Mouse (Mus musculus) hindbrain, embryonic 10.5 days (tissue): ENCODE results near the gene Prex1. TPM values are rescaled to one million over a fixed set of nuclear protein-coding genes. Genes with fewer than 3 reads are reported as not detected.
A peak's percentile ranks its signal among the peaks of the same experiment; 100 is the strongest.

Source experiments
- DNase-seq: peaks from one replicate; pipeline ENCODE4 v3.0.0-alpha.2; 2017; ENCODE audit warnings: low spot score
- H3K27ac ChIP-seq: fragments of 300-500 bp; sonication (generic); 2 replicates; pipeline ENCODE4 v1.5.1; 2016; ENCODE audit warnings: mild to moderate bottlenecking, moderate library complexity
- H3K27me3 ChIP-seq: fragments of 300-500 bp; sonication (generic); 2 replicates; pipeline ENCODE4 v1.6.1; 2016; ENCODE audit warnings: mild to moderate bottlenecking; ENCODE audit not compliant: poor library complexity, insufficient read depth, severe bottlenecking
- H3K36me3 ChIP-seq: fragments of 300-500 bp; sonication (generic); 2 replicates; pipeline ENCODE4 v1.6.1; 2016; ENCODE audit warnings: mild to moderate bottlenecking, moderate library complexity
- H3K4me1 ChIP-seq: fragments of 300-500 bp; sonication (generic); replicated peaks from 2 replicates; pipeline ENCODE4 v1.6.1; 2016; ENCODE audit warnings: mild to moderate bottlenecking
- H3K4me3 ChIP-seq: fragments of 300-500 bp; sonication (generic); 2 replicates; pipeline ENCODE4 v1.5.1; 2016; ENCODE audit warnings: mild to moderate bottlenecking, moderate library complexity
- H3K9me3 ChIP-seq: fragments of 300-500 bp; sonication (generic); 2 replicates; pipeline ENCODE4 v1.6.1; 2016; ENCODE audit warnings: mild to moderate bottlenecking, moderate library complexity
- WGBS: fragments of 180-500 bp; shearing (Covaris S2); methylation state at CpG from one replicate; pipeline ENCODE4 v1.1.7; 2016; 5-methylcytosine and 5-hydroxymethylcytosine counted together
- polyA plus RNA-seq: library from polyadenylated mRNA; unstranded; fragments of >200 nt; fragmentation: Nextera tagmentation; extraction: Ambion mirVana; gene quantifications from 2 replicates; pipeline ENCODE4 v1.2.1, GENCODE M21; 2016

The Prex1 gene
- polyA plus RNA-seq, 1 experiment from 2014 or later: 36.8 TPM

GRCm38 (mm10) chr2:166635521-166635920 is 78.1 kb downstream of the Prex1 start:
- Histone ChIP-seq H3K36me3 (peaks cover 80% of the 10 kb centered on the region), H3K4me1 (peaks cover 52% of the 10 kb centered on the region), H3K9me3 (0 out of 2 replicates have a peak, but pooled peaks cover 5% of the 10 kb centered on the region), H3K4me3 (no peak overlapping the region), H3K27me3 (no peaks in the 10 kb centered on the region), H3K27ac (peak overlapping the region; percentile 68)
- DNase-seq: no peak
- WGBS: 88% methylated on average over 10 of the region's 10 CpGs

GRCm38 (mm10) chr2:166632571-166633361 is 80.9 kb downstream of the Prex1 start:
- Histone ChIP-seq H3K4me1 (peaks cover 57% of the 10 kb centered on the region), H3K27ac (0 out of 2 replicates have a peak overlapping the region, but pooled peaks have one; percentile 3), H3K9me3 (no peaks in the 10 kb centered on the region), H3K36me3 (peaks cover 85% of the 10 kb centered on the region), H3K4me3 (no peak overlapping the region), H3K27me3 (no peaks in the 10 kb centered on the region)
- DNase-seq: no peak
- 89% methylated on average over 13 of the region's 13 CpGs for WGBS

- no peak for DNase-seq
- WGBS: 88% methylated on average over 10 of the region's 10 CpGs
Observed at GRCm38 (mm10) chr2:166631621-166632171, 81.9 kb downstream of the Prex1 start.

DNA sequence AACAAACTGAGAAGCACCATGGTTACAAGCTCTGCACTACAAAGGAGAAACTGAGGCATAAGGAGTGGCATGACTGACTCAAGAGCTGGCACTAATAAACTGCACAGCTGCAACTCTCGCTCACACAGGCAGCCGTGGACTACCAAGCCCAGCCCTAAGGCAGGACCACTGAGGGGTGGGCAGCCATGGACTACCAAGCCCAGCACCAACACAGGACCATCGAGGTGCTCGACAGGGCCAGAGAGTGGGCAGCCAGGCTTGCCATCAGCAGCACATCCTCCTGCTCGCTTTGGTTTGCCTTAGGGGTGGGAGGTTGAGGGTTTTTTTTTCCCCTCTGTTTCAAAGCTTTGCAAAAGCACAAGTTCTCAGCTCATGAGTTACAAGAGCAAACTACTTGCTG is 82.4 kb downstream of the Prex1 start:
- Histone ChIP-seq H3K27ac (no peak overlapping the region), H3K4me1 (peaks cover 42% of the 10 kb centered on the region), H3K9me3 (peaks cover 4% of the 10 kb centered on the region; the same call in 1 of the 2 replicates), H3K4me3 (no peak overlapping the region), H3K36me3 (peaks cover 89% of the 10 kb centered on the region), H3K27me3 (no peaks in the 10 kb centered on the region)
- 92% methylated on average over 5 of the region's 5 CpGs for WGBS
- no peak for DNase-seq

More at GRCm38 (mm10) chr2:166631621-166632171, 81.9 kb downstream of the Prex1 start:
- H3K27me3 ChIP-seq: no peaks in the 10 kb centered on the region
- H3K9me3 ChIP-seq: peaks cover 4% of the 10 kb centered on the region; the same call in 1 of the 2 replicates
- 0 out of 2 replicates have a peak overlapping the region, but pooled peaks have one; percentile 31 for H3K27ac ChIP-seq
- peaks cover 91% of the 10 kb centered on the region for H3K36me3 ChIP-seq
- H3K4me1 ChIP-seq: peaks cover 47% of the 10 kb centered on the region
- H3K4me3 ChIP-seq: no peak overlapping the region

GRCm38 (mm10) chr2:166629941-166630674 is 83.5 kb downstream of the Prex1 start:
- 90% methylated on average over 17 of the region's 17 CpGs for WGBS
- H3K36me3 ChIP-seq: peaks cover 84% of the 10 kb centered on the region
- peak overlapping the region; percentile 50; the same call in 1 of the 2 replicates for H3K27ac ChIP-seq

GRCm38 (mm10) chr2:166627578-166627977 is 86.1 kb downstream of the Prex1 start:
- Histone ChIP-seq H3K9me3 (peaks cover 4% of the 10 kb centered on the region; the same call in 1 of the 2 replicates), H3K27me3 (no peaks in the 10 kb centered on the region), H3K4me3 (no peak overlapping the region), H3K4me1 (peaks cover 62% of the 10 kb centered on the region), H3K36me3 (peaks cover 66% of the 10 kb centered on the region), H3K27ac (0 out of 2 replicates have a peak overlapping the region, but pooled peaks have one; percentile 45)
- WGBS: 92% methylated on average over 6 of the region's 6 CpGs
- no peak for DNase-seq

More at GRCm38 (mm10) chr2:166629941-166630674, 83.5 kb downstream of the Prex1 start:
- peaks cover 41% of the 10 kb centered on the region for H3K4me1 ChIP-seq
- peaks cover 4% of the 10 kb centered on the region; the same call in 1 of the 2 replicates for H3K9me3 ChIP-seq
- no peak for DNase-seq
- no peaks in the 10 kb centered on the region for H3K27me3 ChIP-seq
- H3K4me3 ChIP-seq: no peak overlapping the region

DNA sequence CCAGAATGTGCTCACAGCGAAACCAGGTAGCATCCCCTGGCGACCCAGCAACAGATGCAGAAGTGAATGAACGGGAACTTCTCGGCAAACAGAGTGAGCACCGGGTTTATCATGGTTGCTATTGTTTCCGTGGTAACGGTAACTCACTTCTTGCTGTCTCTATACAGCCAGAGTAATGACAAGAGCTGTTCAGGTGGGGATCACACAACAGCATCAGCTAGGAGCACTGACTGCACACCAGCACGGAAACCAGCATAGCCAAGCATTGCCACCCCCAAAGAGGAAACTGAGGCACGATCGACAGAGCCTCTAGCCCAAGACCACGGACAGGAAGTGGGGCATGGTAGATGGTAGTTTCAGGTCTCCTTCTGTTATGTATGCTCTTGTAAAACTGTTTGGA is 88.4 kb downstream of the Prex1 start:
- WGBS: 89% methylated on average over 11 of the region's 11 CpGs
- Histone ChIP-seq H3K27ac (peak overlapping the region; percentile 9; the same call in 1 of the 2 replicates), H3K36me3 (peaks cover 55% of the 10 kb centered on the region), H3K27me3 (no peaks in the 10 kb centered on the region), H3K4me3 (no peak overlapping the region), H3K4me1 (peaks cover 70% of the 10 kb centered on the region), H3K9me3 (peaks cover 4% of the 10 kb centered on the region; the same call in 1 of the 2 replicates)
- no peak for DNase-seq

GRCm38 (mm10) chr2:166623081-166623567 is 90.5 kb downstream of the Prex1 start:
- peak; percentile 53 for DNase-seq
- Histone ChIP-seq H3K36me3 (peaks cover 59% of the 10 kb centered on the region), H3K4me3 (no peak overlapping the region), H3K27me3 (no peaks in the 10 kb centered on the region), H3K27ac (peak overlapping the region; percentile 83), H3K9me3 (peaks cover 4% of the 10 kb centered on the region; the same call in 1 of the 2 replicates), H3K4me1 (peaks cover 65% of the 10 kb centered on the region)
- 46% methylated on average over 9 of the region's 9 CpGs for WGBS

GRCm38 (mm10) chr2:166622590-166622989 is 91.0 kb downstream of the Prex1 start:
- H3K27me3 ChIP-seq: no peaks in the 10 kb centered on the region
- no peak overlapping the region for H3K4me3 ChIP-seq
- 84% methylated on average over 7 of the region's 7 CpGs for WGBS
- H3K4me1 ChIP-seq: peaks cover 59% of the 10 kb centered on the region
- peak overlapping the region; percentile 83 for H3K27ac ChIP-seq
- peaks cover 4% of the 10 kb centered on the region; the same call in 1 of the 2 replicates for H3K9me3 ChIP-seq
- peaks cover 59% of the 10 kb centered on the region for H3K36me3 ChIP-seq
- DNase-seq: no peak

- Histone ChIP-seq H3K27ac (peak overlapping the region; percentile 83), H3K4me1 (peaks cover 62% of the 10 kb centered on the region), H3K4me3 (no peak overlapping the region), H3K9me3 (peaks cover 2% of the 10 kb centered on the region; the same call in 1 of the 2 replicates), H3K36me3 (peaks cover 59% of the 10 kb centered on the region), H3K27me3 (no peaks in the 10 kb centered on the region)
- 85% methylated on average over 6 of the region's 6 CpGs for WGBS
- DNase-seq: no peak
Observed at GRCm38 (mm10) chr2:166622079-166622478, 91.6 kb downstream of the Prex1 start.

DNA sequence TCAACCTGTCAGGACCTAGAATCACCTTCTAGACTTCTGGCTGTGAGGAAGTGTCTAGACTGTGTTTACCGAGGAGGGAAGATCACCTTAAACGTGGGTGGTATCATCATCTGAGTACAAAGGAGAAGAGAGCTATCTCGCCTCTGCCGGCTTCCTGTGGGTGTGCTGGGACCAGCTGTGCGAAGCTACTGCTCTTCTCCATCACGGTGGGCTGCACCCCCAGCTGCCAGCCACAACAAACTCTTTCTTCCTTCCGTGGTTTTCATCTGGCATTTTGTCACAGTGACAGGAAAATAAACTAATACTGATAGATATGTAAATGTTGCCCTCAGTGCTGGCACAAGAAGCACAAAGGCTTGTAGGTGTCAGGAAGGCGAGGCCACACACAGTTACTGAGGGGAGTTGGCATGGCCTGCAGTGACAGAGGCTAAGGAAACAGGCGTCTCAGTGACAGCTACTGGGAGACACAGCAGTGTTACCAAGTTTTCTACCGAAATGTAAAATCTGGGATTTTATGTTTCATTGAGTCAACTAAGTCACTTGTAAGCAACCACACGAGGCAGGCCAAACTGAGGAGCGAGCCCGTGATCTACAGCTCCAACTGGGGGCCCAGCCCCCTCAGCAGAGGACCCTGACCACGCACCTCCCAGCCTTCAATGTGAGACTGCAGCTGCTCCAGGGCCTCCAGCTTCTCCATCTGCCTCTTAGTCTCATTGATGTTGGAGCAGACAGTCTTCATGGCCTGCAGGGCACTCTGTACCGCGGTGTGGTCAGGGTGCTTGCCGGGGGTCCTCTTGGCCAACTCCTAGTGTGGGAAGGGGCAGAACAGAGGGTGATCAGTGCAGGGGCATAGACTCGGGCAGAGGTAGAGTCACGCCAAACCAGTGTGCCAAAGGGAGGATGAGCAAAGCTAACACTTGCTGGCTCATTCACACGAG is 92.8 kb downstream of the Prex1 start:
- 74% methylated on average over 20 of the region's 20 CpGs for WGBS
- peaks cover 63% of the 10 kb centered on the region for H3K36me3 ChIP-seq

More for the DNA sequence above, 92.8 kb downstream of the Prex1 start:
- Histone ChIP-seq H3K27me3 (no peaks in the 10 kb centered on the region), H3K9me3 (no peaks in the 10 kb centered on the region), H3K4me3 (no peak overlapping the region), H3K27ac (peak overlapping the region; percentile 42), H3K4me1 (peaks cover 63% of the 10 kb centered on the region)
- DNase-seq: no peak
